Mouse (Mus musculus): Measurements from ENCODE around the gene 4930438A08Rik.

The 4930438A08Rik gene

DNA sequence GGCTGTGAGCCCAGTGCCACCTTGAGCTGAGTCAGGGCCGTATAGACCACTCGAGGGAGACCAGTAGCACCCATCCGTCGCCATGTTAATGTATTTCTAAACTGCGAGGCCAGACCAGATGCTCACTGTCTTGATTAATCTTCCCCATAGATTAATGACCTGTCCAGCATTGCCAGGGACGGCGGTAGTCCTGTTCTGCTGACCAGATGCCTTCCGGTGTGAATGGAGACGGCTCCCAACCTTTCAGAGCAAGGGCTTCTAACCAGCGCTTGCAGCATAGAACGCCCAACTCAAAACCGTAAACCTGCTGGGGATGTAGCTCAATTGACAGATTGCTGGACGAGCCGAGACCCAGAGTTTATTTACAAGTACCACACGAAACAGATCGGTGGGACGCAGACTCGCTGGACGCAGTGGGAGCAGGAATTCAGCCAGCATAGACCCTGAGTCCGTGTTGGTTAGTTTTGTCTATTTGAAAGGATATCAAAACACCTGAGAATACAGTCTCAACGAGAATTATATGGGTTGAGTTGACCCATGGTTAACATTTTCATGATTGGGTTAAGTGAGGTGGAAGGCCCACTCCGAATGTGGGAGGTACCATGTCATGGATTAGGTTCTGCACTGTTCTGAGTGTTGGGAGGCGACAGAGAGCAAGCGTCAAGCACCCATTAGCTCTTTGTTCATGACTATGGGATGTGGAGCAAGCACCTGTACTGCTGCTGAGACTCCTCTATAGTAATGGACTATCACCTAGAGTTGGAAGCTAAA is 49.2 kb downstream of the 4930438A08Rik start:
- no peak for DNase-seq (ENCODE audit: low read depth, low spot score)

GRCm38 (mm10) chr11:58324614-58325229 is 50.1 kb downstream of the 4930438A08Rik start:
- DNase-seq (ENCODE audit: low read depth, low spot score) = no peak

GRCm38 (mm10) chr11:58326781-58327180 is 52.2 kb downstream of the 4930438A08Rik start:
- peak; percentile 56 for DNase-seq (ENCODE audit: low read depth, low spot score)

- DNase-seq (ENCODE audit: low read depth, low spot score) = peak; percentile 70
Measured at GRCm38 (mm10) chr11:58329906-58330275, 55.3 kb downstream of the 4930438A08Rik start.

- DNase-seq (ENCODE audit: low read depth, low spot score) = peak; percentile 98
Measured at GRCm38 (mm10) chr11:58330276-58331148, 55.9 kb downstream of the 4930438A08Rik start, which contains the start of the genes Zfp672 and Sh3bp5l. Gene Zfp672 (minus strand): TSS chr11:58330339. Gene Sh3bp5l (plus strand): TSS chr11:58330724.

DNA sequence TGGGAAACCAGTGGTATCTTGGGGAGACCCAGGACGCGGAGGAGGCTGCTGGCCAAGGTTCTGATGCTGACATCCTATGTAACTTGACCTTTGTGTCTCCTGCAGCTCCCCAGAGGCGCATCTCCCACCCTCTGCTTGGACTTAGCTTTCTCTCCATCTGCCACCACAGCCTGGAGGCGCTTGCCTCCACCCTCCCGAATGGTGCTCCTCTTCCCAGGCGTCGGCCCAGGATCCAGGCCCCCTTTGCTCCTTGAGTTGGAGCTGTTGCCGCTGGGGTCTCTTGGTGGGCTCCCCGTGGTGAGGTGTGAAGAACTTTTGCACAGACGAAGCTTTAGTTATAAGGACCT is 56.5 kb downstream of the 4930438A08Rik start:
- DNase-seq (ENCODE audit: low read depth, low spot score) = no peak

DNA sequence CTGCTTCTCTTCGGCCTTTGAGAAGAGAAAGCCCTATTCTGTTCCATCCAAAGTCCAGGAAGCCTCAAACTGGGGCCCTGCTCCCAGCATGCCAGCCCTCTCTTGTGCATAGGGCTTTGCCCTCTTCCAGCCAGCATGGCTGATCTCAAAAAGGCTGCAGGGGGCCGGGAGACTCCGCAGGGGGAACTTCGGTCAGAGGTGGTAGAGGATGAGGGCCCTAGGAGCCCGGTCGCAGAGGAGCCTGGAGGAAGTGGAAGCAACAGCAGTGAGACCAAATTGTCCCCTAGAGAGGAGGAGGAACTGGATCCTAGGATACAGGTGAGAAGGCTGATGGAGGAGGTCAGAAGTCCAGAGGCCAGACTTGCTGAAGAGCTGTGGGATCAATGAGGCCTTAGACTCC is 56.9 kb downstream of the 4930438A08Rik start:
- DNase-seq (ENCODE audit: low read depth, low spot score) = no peak

DNA sequence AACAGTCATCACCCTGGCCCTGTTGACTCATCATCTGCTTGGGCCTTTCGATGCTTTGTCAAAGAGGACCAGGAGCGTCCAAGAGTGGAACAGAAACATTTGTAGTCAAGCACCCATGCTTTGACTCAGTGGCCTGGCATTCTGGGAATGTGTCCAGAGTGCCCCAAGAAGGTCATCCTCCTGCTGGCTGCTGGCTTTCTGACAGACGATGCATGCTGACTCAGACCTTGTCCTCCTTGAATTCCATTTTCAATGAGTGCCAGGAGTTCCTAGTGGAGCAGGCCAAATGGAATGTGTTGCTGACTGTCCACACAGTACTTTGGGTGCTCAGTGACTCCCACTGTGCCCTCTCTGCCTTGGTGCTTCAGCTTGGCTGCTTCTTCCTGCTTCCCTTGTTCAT is 60.1 kb downstream of the 4930438A08Rik start:
- no peak for DNase-seq (ENCODE audit: low read depth, low spot score)

Data from R1 (cell line).